8 mouse cellular contexts compared by ENCODE assay signal in the genomic region with DNA sequence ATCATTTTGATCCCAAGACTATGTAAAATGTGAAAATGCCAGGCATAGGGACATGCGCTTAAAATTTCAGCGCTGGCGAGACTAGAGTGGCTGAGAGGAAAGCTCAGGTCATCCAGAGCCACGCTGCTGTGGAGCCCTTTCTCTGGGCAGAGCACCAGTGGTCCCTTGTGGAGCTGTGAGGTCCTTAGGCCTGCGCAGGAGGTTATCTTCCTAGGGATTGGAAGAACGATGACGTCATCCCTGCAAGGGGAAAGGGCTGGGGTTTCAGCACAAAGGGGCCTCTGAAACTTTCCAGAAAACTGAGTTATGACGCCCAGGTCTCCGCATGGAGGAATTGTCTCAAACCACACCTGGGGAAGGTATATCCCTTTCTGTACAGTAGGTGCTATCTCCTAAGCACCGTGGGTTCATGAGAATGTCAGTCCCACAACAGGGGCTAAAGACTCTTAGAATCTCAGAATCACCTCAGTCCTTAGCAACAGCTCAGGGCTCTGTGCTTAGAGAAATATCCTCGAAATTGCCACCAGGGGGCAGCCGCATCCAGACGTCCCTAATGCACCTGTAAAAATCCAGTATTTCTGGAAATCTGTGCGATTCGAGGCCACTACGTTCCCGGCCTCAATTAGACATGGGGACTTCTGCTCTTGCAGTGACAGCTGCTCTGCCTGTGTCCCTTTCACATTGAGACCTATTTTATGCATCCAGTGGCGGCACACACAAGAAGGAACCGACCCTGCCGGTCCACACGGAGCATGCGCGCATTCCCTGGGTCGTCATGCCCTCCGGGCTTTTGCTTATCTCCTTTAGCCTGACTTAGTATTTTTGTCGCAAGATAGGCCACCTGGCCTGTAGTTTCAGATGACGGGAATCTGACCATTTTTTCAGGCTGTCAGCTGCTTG. TPM values are rescaled to one million over a fixed set of nuclear protein-coding genes. Genes with fewer than 3 reads are reported as not detected.
A peak's percentile ranks its signal among the peaks of the same experiment; 100 is the strongest.
DNase-seq lines count a peak whose midpoint lies in the region; ATAC-seq and TF ChIP-seq lines count a peak whose summit lies in the region.

No protein-coding gene starts in this region.

- no peaks in the 10 kb centered on the region for H3K9me3 ChIP-seq in hindbrain, embryonic 16.5 days (ENCODE audit: control insufficient read depth, low read length)
- no peaks in the 10 kb centered on the region for H3K9me3 ChIP-seq in megakaryocyte, embryonic 14.5 days

- WGBS in hindbrain, embryonic 16.5 days: 26% methylated on average over 27 of the region's 27 CpGs

- peak; percentile 87 for TF ChIP-seq CTCF in left cerebral cortex, adult 2 months (IDR thresholded peaks at IDR 0.05)

- no peak overlapping the region for H3K27ac ChIP-seq in hindbrain, embryonic 16.5 days (ENCODE audit: low read depth, low read length)
- H3K27ac ChIP-seq in left cerebral cortex, adult 2 months: no peak overlapping the region

- H3K4me1 ChIP-seq in hindbrain, embryonic 16.5 days (ENCODE audit: control insufficient read depth, insufficient read depth, low read depth, low read length): peaks cover 4% of the 10 kb centered on the region
- H3K4me1 ChIP-seq in megakaryocyte, embryonic 14.5 days: peaks cover 39% of the 10 kb centered on the region

- H3K9ac ChIP-seq in hindbrain, embryonic 16.5 days (ENCODE audit: low read depth, low read length): peak overlapping the region; percentile 50

- no peaks in the 10 kb centered on the region for H3K27me3 ChIP-seq in hindbrain, embryonic 16.5 days (replicated peaks; ENCODE audit: control insufficient read depth, insufficient read depth, low read length)
- peaks cover 27% of the 10 kb centered on the region for H3K27me3 ChIP-seq in megakaryocyte, embryonic 14.5 days (replicated peaks)

- intact Hi-C loops in left cerebral cortex, adult 2 months (cut with DNase I): loop anchor here (1.0 kb wide), 2 partner anchors 116 to 137 kb away; no protein-coding TSS in a partner anchor

- peak overlapping the region; percentile 29 for H3K4me3 ChIP-seq in hindbrain, embryonic 16.5 days (ENCODE audit: low read length)
- H3K4me3 ChIP-seq in left cerebral cortex, adult 2 months: peak overlapping the region; percentile 43
- H3K4me3 ChIP-seq in megakaryocyte, embryonic 14.5 days (replicated peaks): peak overlapping the region; percentile 81

- H3K4me2 ChIP-seq in hindbrain, embryonic 16.5 days (ENCODE audit: low read length): peak overlapping the region; percentile 56

- ATAC-seq in hindbrain, embryonic 16.5 days: peak; percentile 79
- no peak for ATAC-seq in inflammation-experienced regulatory T-cells, adult 6 months

- DNase-seq in WW6 (ENCODE audit: low read depth, low spot score): peak; percentile 50
- DNase-seq in cerebellum, adult 9-11 months: peak; percentile 68
- DNase-seq in frontal cortex, postnatal 10 days (ENCODE audit: low spot score in 2 of 2): peak; percentile 24 to 73
- peak; percentile 69 to 71 for DNase-seq in left cerebral cortex, adult 2 months (ENCODE audit: extremely low spot score in 1 of 2, low spot score in 2 of 2)
- DNase-seq in right cerebral cortex, adult 2 months (ENCODE audit: low spot score in 2 of 2): peak; percentile 77 to 83

- H3K36me3 ChIP-seq in hindbrain, embryonic 16.5 days (ENCODE audit: control insufficient read depth, insufficient read depth, low read length): no peaks in the 10 kb centered on the region
- no peaks in the 10 kb centered on the region for H3K36me3 ChIP-seq in megakaryocyte, embryonic 14.5 days (replicated peaks; ENCODE audit: low read length)

RNA-seq across cellular contexts. Expression of a gene that starts 18.4 kb away (rescaled TPM):
- polyA plus RNA-seq in hindbrain, embryonic 16.5 days (2015; fragmentation: Nextera tagmentation; extraction: Ambion mirVana): 0.19 and 0.28 TPM in 2 replicates
- total RNA-seq in left cerebral cortex, adult 2 months (2021): not detected
- 0.02 TPM in 1 of 2 replicates, not detected in the other for polyA plus RNA-seq in megakaryocyte, embryonic 14.5 days (2012; ENCODE audit: insufficient read depth, low replicate concordance)
- not detected for polyA plus RNA-seq in inflammation-experienced regulatory T-cells, adult 6 months (2017; shearing (Covaris generic))

RNA-seq across cellular contexts. Expression of a gene that starts 19.6 kb away (rescaled TPM):
- not detected in 2 replicates for polyA plus RNA-seq in hindbrain, embryonic 16.5 days (2015; fragmentation: Nextera tagmentation; extraction: Ambion mirVana)
- not detected for total RNA-seq in left cerebral cortex, adult 2 months (2021)
- polyA plus RNA-seq in megakaryocyte, embryonic 14.5 days (2012; ENCODE audit: insufficient read depth, low replicate concordance): not detected in 2 replicates
- polyA plus RNA-seq in inflammation-experienced regulatory T-cells, adult 6 months (2017; shearing (Covaris generic)): not detected

RNA-seq across cellular contexts. Expression of a gene that starts 39.8 kb away (rescaled TPM):
- polyA plus RNA-seq in hindbrain, embryonic 16.5 days (2015; fragmentation: Nextera tagmentation; extraction: Ambion mirVana): 55.4 and 57.7 TPM in 2 replicates
- total RNA-seq in left cerebral cortex, adult 2 months (2021): 10 to 100 TPM; 15.2 to 20.8 TPM
- 18.6 TPM in 1 of 2 replicates, not detected in the other for polyA plus RNA-seq in megakaryocyte, embryonic 14.5 days (2012; ENCODE audit: insufficient read depth, low replicate concordance)
- 100 to 1,000 TPM; 112 to 149 (median 139) TPM for polyA plus RNA-seq in inflammation-experienced regulatory T-cells, adult 6 months (2017; shearing (Covaris generic))

RNA-seq across cellular contexts. Expression of a gene that starts 48.7 kb away (rescaled TPM):
- polyA plus RNA-seq in hindbrain, embryonic 16.5 days (2015; fragmentation: Nextera tagmentation; extraction: Ambion mirVana): 35.1 and 37.2 TPM in 2 replicates
- under 1 TPM; 0.21 to 0.61 TPM for total RNA-seq in left cerebral cortex, adult 2 months (2021)
- not detected in 2 replicates for polyA plus RNA-seq in megakaryocyte, embryonic 14.5 days (2012; ENCODE audit: insufficient read depth, low replicate concordance)
- polyA plus RNA-seq in inflammation-experienced regulatory T-cells, adult 6 months (2017; shearing (Covaris generic)): not detected

Comparison
In these comparisons a context has a peak if more than half of its experiments do, and no peak if none do; other contexts are left out.
1. H3K4me3 ChIP-seq: peak in every context shown above with its lines; median percentile 81 in megakaryocyte, embryonic 14.5 days; 43 in left cerebral cortex, adult 2 months; 29 in hindbrain, embryonic 16.5 days.